Mouse (Mus musculus): ENCODE results near the gene Lrrc28.

Lrrc28 gene

GRCm38 (mm10) chr7:67486925-67487760 is 157.9 kb downstream of the Lrrc28 start:
- DNase-seq (ENCODE audit: low spot score) = no peak

GRCm38 (mm10) chr7:67486417-67486816 is 158.7 kb downstream of the Lrrc28 start:
- DNase-seq (ENCODE audit: low spot score) = no peak

GRCm38 (mm10) chr7:67483698-67484097 is 161.4 kb downstream of the Lrrc28 start:
- DNase-seq (ENCODE audit: low spot score) = no peak

GRCm38 (mm10) chr7:67479576-67480413 is 165.3 kb downstream of the Lrrc28 start:
- DNase-seq (ENCODE audit: low spot score) = no peak

- DNase-seq (ENCODE audit: low spot score) = no peak
Measured at GRCm38 (mm10) chr7:67479168-67479567, 165.9 kb downstream of the Lrrc28 start.

- DNase-seq (ENCODE audit: low spot score) = no peak
Measured at GRCm38 (mm10) chr7:67477996-67478395, 167.1 kb downstream of the Lrrc28 start.

- DNase-seq (ENCODE audit: low spot score) = no peak
Measured at GRCm38 (mm10) chr7:67471295-67471694, 173.8 kb downstream of the Lrrc28 start.

DNA sequence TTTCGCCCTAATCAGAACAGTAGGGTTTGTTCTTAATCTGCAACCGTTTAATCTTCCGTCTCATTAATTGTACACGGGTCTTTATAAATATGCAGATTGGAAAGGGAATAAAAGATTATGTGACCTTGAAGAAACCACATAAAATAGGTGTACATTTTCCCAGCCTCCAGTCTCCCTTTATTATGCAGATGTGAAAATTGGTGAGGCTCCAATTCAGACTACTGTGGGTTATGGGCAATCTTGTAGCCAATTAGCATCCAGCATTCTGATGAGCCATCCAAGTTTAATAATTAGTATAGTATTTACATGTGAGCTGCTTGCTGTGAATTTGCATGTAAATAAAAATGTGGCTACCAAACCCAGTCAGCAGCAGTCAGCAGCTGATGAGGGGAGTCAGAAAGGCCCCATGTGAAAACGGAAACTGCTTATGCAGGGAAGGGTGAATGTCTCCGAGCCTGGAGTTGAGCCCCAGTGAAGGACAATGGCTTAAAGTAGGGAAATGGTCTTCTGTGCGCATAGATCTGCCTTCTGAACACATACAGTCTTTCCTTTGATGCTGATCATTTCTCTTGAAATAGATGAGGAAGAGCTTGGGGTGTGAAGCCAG is 176.2 kb downstream of the Lrrc28 start:
- no peak for DNase-seq (ENCODE audit: low spot score)

DNA sequence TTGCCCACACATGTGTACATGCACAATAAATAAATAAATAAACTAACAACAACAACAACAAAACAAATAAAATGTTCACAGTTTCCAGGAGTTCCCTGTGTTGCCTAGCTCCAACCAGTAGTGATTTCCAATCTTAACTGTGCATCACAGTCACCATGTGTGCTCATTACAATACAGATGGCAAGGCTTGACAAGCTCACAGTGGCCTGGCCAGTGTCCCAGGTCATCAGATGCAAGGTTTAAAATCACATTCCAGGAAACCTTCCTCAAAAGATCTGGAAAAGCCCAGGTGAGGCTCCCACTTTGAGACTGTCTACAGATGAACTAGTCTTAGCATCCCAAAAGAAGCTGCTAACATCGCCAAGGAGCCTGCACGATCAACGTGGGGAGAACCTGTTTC is 176.9 kb downstream of the Lrrc28 start:
- no peak for DNase-seq (ENCODE audit: low spot score)

DNA sequence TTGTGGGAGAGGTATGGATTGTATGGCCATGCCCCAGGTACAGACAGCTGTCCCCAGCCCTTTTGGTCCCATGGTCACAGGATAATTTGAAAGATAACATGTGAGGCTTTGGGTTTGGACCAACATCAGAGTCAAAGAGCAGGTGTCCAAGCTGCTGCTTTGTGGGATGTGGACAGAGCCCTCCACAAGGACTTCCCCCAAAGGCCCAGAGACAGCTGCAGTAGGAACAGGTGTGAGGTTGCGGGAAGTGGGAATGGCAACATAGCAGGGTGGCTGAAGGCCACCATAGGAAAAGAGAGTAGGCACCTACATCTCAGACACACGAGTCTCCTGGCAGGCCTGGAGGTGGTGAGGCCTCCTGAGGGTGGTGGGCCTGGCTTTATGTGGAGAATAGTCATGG is 178.7 kb downstream of the Lrrc28 start:
- no peak for DNase-seq (ENCODE audit: low spot score)

DNA sequence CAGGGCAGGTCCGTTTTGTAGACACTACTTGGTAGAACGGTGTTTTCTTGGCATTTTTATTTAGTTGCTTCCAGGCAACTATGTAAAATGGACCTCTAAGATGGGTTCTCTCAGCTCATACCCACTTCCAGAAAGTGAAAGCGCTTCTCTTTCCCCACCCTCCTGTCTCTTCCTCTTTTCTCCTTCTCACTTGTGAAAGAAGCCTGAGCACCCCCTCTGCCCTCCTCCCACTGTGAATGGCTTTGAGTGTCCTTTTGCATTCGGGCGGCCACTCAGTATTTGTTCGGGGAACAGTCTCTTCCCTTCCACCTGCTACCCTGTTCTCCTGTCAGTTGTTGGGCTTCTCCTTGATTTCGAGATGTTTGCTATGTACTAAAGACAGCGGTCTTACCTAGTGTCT is 180.4 kb downstream of the Lrrc28 start:
- DNase-seq (ENCODE audit: low spot score) = no peak

GRCm38 (mm10) chr7:67463565-67463964 is 181.5 kb downstream of the Lrrc28 start:
- no peak for DNase-seq (ENCODE audit: low spot score)
